Mouse (Mus musculus): ENCODE data around the gene Papolb.

DNA sequence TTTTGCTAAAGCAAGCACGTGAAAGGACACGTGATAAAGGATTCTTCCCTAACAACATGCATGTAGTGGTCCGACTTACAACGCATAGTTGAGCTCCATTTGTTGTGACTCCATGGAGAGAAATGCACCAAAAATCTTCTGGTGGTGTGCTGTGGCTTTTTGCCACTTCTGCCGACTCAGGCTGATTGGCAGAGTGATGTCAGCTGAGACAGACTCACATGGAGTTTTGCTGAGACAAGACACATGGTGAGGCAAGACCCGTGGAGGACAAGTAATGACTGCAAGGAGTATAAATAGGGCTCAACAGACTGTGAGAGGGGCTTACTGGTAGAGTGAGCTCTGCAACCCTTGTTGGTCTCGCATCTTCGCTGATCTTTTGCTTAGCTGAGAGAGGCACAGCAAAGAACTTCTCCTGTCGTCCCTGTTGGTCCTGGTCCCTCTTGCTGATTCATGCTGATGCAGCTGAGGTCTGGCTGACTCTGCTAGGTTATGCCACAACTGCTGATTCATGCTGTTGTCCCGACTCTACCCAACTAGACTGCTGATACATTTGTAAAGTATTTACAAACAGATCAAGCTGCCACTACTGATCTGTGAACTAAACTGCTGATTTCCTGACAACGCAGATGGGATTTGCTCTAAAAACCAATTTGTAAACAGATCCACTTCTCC lies 8.5 kb downstream of the Papolb start:
- TF ChIP-seq POLR2A (IDR thresholded peaks at IDR 0.05; ENCODE audit: extremely low read depth, insufficient read depth, low read length), result no peak
- no peak for TF ChIP-seq CTCF (IDR thresholded peaks at IDR 0.05; ENCODE audit: extremely low read depth, insufficient read depth, low read length)

All from cortical plate, adult 2 months (tissue).